Mouse (Mus musculus) frontal cortex, adult (tissue): Measurements from ENCODE around the gene Lta.

ENCODE experiments used
- ATAC-seq: cut with Nextera tagmentation; 2 replicates; pipeline ENCODE4 v1.9.2; 2017; ENCODE audit warnings: mild to moderate bottlenecking, moderate library complexity, mixed read lengths; ENCODE audit not compliant: low TSS enrichment

Lta gene

GRCm38 (mm10) chr17:35159638-35160037, 45.5 kb downstream of the Lta start:
- ATAC-seq, result no peak

GRCm38 (mm10) chr17:35158850-35159593, 46.1 kb downstream of the Lta start:
- ATAC-seq, result no peak

DNA sequence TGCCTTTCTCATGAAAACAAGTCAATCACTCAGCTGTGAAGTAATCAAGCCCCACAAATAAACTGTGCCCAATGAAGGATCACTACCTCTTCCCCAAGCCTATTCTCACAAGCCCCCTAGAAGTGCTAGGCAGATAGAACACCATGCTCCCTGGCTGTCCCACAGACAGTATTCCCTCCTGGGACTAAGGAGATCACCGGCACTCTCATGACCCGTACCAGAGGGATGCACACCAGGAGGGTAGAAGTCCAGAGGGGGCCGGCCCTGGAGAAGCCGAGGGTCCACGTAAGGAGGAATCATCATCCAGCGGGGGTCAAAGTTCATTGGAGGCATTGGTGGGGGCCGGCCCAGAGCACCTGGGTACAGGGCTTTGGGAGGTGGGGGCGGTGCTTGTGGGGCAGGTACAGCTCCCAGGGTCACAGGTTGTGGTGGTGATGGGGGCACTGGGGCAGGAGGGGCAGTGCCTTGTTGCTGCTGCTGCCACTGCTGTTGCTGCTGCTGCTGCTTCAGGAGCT, 47.4 kb downstream of the Lta start:
- ATAC-seq, result no peak

- ATAC-seq, result no peak
Measured at GRCm38 (mm10) chr17:35157254-35157653, 47.9 kb downstream of the Lta start.

GRCm38 (mm10) chr17:35156461-35157200, 48.5 kb downstream of the Lta start:
- ATAC-seq, result no peak

- ATAC-seq, result no peak
Measured at GRCm38 (mm10) chr17:35155451-35155850, 49.7 kb downstream of the Lta start.

DNA sequence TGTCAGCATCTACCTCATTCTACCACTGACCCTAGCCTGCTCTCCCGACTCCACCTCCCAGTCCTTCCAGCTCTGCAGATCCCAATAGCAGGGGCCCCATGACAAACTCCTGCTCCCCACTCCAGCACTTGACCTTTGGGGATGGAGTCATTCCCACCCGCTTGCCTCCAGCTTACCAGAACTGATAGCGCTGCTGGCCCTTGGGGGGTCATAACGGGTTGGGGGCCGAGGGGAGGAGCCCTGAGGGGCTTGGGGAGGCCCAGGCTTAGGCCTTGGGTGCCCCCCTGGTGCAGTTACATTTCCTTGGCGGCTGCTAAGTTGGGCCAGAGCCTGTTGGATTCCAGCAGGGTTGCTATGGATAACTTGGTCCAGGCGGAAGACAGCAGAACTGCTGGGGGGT, 50.5 kb downstream of the Lta start:
- ATAC-seq, result no peak

GRCm38 (mm10) chr17:35153931-35154330, 51.2 kb downstream of the Lta start:
- ATAC-seq, result no peak
